Mouse (Mus musculus): ENCODE data around the gene Olfr12. TPM values are rescaled to one million over a fixed set of nuclear protein-coding genes. Genes with fewer than 3 reads are reported as not detected.

The Olfr12 gene
- polyA plus RNA-seq, 1 experiment from 2014 or later: not detected

- ATAC-seq (replicated peaks; ENCODE audit: low FRiP score, low TSS enrichment, low read depth): no peak
- no peaks in the 10 kb centered on the region for H3K36me3 ChIP-seq (ENCODE audit: control insufficient read depth, insufficient read depth, low read length)
- H3K4me1 ChIP-seq (replicated peaks; ENCODE audit: control insufficient read depth, insufficient read depth, low read length): no peaks in the 10 kb centered on the region
- no peak overlapping the region for H3K9ac ChIP-seq (ENCODE audit: low read length)
- WGBS: 18% methylated on average over 1 of the region's 1 CpGs
- no peak overlapping the region for H3K27ac ChIP-seq (ENCODE audit: low read depth)
- DNase-seq (ENCODE audit: low spot score): no peak
- no peak overlapping the region for H3K4me2 ChIP-seq (ENCODE audit: low read length)
- no peaks in the 10 kb centered on the region for H3K27me3 ChIP-seq (replicated peaks; ENCODE audit: control insufficient read depth, insufficient read depth, low read length)
- H3K9me3 ChIP-seq (ENCODE audit: control insufficient read depth, low read length): no peaks in the 10 kb centered on the region
- H3K4me3 ChIP-seq (ENCODE audit: low read depth, low read length): no peak overlapping the region
Observed at GRCm38 (mm10) chr1:92614516-92614915, 3.1 kb upstream of the Olfr12 start.

- no peaks in the 10 kb centered on the region for H3K27me3 ChIP-seq (replicated peaks; ENCODE audit: control insufficient read depth, insufficient read depth, low read length)
- 78% methylated on average over 1 of the region's 1 CpGs for WGBS
- no peaks in the 10 kb centered on the region for H3K4me1 ChIP-seq (replicated peaks; ENCODE audit: control insufficient read depth, insufficient read depth, low read length)
- no peaks in the 10 kb centered on the region for H3K9me3 ChIP-seq (ENCODE audit: control insufficient read depth, low read length)
- H3K4me3 ChIP-seq (ENCODE audit: low read depth, low read length): no peak overlapping the region
- ATAC-seq (replicated peaks; ENCODE audit: low FRiP score, low TSS enrichment, low read depth) (no peak), DNase-seq (ENCODE audit: low spot score) (no peak)
- no peaks in the 10 kb centered on the region for H3K36me3 ChIP-seq (ENCODE audit: control insufficient read depth, insufficient read depth, low read length)
- H3K27ac ChIP-seq (ENCODE audit: low read depth): no peak overlapping the region
- no peak overlapping the region for H3K4me2 ChIP-seq (ENCODE audit: low read length)
- H3K9ac ChIP-seq (ENCODE audit: low read length): no peak overlapping the region
Observed at GRCm38 (mm10) chr1:92616046-92616445, 1.5 kb upstream of the Olfr12 start.

GRCm38 (mm10) chr1:92618360-92618759 is 772 bp downstream of the Olfr12 start:
- Histone ChIP-seq H3K9me3 (ENCODE audit: control insufficient read depth, low read length) (no peaks in the 10 kb centered on the region), H3K36me3 (ENCODE audit: control insufficient read depth, insufficient read depth, low read length) (no peaks in the 10 kb centered on the region), H3K9ac (ENCODE audit: low read length) (no peak overlapping the region), H3K27me3 (replicated peaks; ENCODE audit: control insufficient read depth, insufficient read depth, low read length) (no peaks in the 10 kb centered on the region), H3K27ac (ENCODE audit: low read depth) (no peak overlapping the region), H3K4me3 (ENCODE audit: low read depth, low read length) (no peak overlapping the region), H3K4me2 (ENCODE audit: low read length) (no peak overlapping the region), H3K4me1 (replicated peaks; ENCODE audit: control insufficient read depth, insufficient read depth, low read length) (no peaks in the 10 kb centered on the region)
- DNase-seq (ENCODE audit: low spot score): peak; percentile 9
- no peak for ATAC-seq (replicated peaks; ENCODE audit: low FRiP score, low TSS enrichment, low read depth)
- 62% methylated on average over 4 of the region's 4 CpGs for WGBS

GRCm38 (mm10) chr1:92628227-92628626 is 10.6 kb downstream of the Olfr12 start:
- ATAC-seq (replicated peaks; ENCODE audit: low FRiP score, low TSS enrichment, low read depth) (no peak), DNase-seq (ENCODE audit: low spot score) (no peak)
- H3K36me3 ChIP-seq (ENCODE audit: control insufficient read depth, insufficient read depth, low read length): no peaks in the 10 kb centered on the region
- no peaks in the 10 kb centered on the region for H3K9me3 ChIP-seq (ENCODE audit: control insufficient read depth, low read length)
- no peaks in the 10 kb centered on the region for H3K27me3 ChIP-seq (replicated peaks; ENCODE audit: control insufficient read depth, insufficient read depth, low read length)
- no peak overlapping the region for H3K27ac ChIP-seq (ENCODE audit: low read depth)
- no peak overlapping the region for H3K4me2 ChIP-seq (ENCODE audit: low read length)
- H3K4me1 ChIP-seq (replicated peaks; ENCODE audit: control insufficient read depth, insufficient read depth, low read length): no peaks in the 10 kb centered on the region
- 69% methylated on average over 4 of the region's 4 CpGs for WGBS
- no peak overlapping the region for H3K4me3 ChIP-seq (ENCODE audit: low read depth, low read length)
- H3K9ac ChIP-seq (ENCODE audit: low read length): no peak overlapping the region

- Histone ChIP-seq H3K9me3 (ENCODE audit: control insufficient read depth, low read length) (no peaks in the 10 kb centered on the region), H3K4me3 (ENCODE audit: low read depth, low read length) (no peak overlapping the region), H3K4me1 (replicated peaks; ENCODE audit: control insufficient read depth, insufficient read depth, low read length) (no peaks in the 10 kb centered on the region), H3K27me3 (replicated peaks; ENCODE audit: control insufficient read depth, insufficient read depth, low read length) (no peaks in the 10 kb centered on the region), H3K36me3 (ENCODE audit: control insufficient read depth, insufficient read depth, low read length) (peaks cover 21% of the 10 kb centered on the region), H3K9ac (ENCODE audit: low read length) (no peak overlapping the region), H3K4me2 (ENCODE audit: low read length) (no peak overlapping the region), H3K27ac (ENCODE audit: low read depth) (no peak overlapping the region)
- ATAC-seq (replicated peaks; ENCODE audit: low FRiP score, low TSS enrichment, low read depth) (no peak), DNase-seq (ENCODE audit: low spot score) (no peak)
- 82% methylated on average over 5 of the region's 5 CpGs for WGBS
Observed at GRCm38 (mm10) chr1:92632196-92632595, 14.6 kb downstream of the Olfr12 start.

- Histone ChIP-seq H3K4me1 (replicated peaks; ENCODE audit: control insufficient read depth, insufficient read depth, low read length) (no peaks in the 10 kb centered on the region), H3K27ac (ENCODE audit: low read depth) (no peak overlapping the region), H3K4me2 (ENCODE audit: low read length) (no peak overlapping the region), H3K9ac (ENCODE audit: low read length) (no peak overlapping the region), H3K27me3 (replicated peaks; ENCODE audit: control insufficient read depth, insufficient read depth, low read length) (no peaks in the 10 kb centered on the region), H3K9me3 (ENCODE audit: control insufficient read depth, low read length) (no peaks in the 10 kb centered on the region), H3K36me3 (ENCODE audit: control insufficient read depth, insufficient read depth, low read length) (peaks cover 29% of the 10 kb centered on the region), H3K4me3 (ENCODE audit: low read depth, low read length) (no peak overlapping the region)
- WGBS: 65% methylated on average over 6 of the region's 6 CpGs
- ATAC-seq (replicated peaks; ENCODE audit: low FRiP score, low TSS enrichment, low read depth): no peak
- DNase-seq (ENCODE audit: low spot score): no peak
Observed at GRCm38 (mm10) chr1:92632948-92633347, 15.4 kb downstream of the Olfr12 start.

GRCm38 (mm10) chr1:92633726-92634125 is 16.1 kb downstream of the Olfr12 start:
- Histone ChIP-seq H3K9ac (ENCODE audit: low read length) (no peak overlapping the region), H3K4me2 (ENCODE audit: low read length) (no peak overlapping the region), H3K4me3 (ENCODE audit: low read depth, low read length) (no peak overlapping the region), H3K27me3 (replicated peaks; ENCODE audit: control insufficient read depth, insufficient read depth, low read length) (no peaks in the 10 kb centered on the region), H3K27ac (ENCODE audit: low read depth) (no peak overlapping the region), H3K9me3 (ENCODE audit: control insufficient read depth, low read length) (no peaks in the 10 kb centered on the region), H3K36me3 (ENCODE audit: control insufficient read depth, insufficient read depth, low read length) (peaks cover 36% of the 10 kb centered on the region), H3K4me1 (replicated peaks; ENCODE audit: control insufficient read depth, insufficient read depth, low read length) (no peaks in the 10 kb centered on the region)
- DNase-seq (ENCODE audit: low spot score) (no peak), ATAC-seq (replicated peaks; ENCODE audit: low FRiP score, low TSS enrichment, low read depth) (no peak)
- 82% methylated on average over 8 of the region's 8 CpGs for WGBS

GRCm38 (mm10) chr1:92634569-92634968 is 17.0 kb downstream of the Olfr12 start:
- peaks cover 36% of the 10 kb centered on the region for H3K36me3 ChIP-seq (ENCODE audit: control insufficient read depth, insufficient read depth, low read length)
- H3K27me3 ChIP-seq (replicated peaks; ENCODE audit: control insufficient read depth, insufficient read depth, low read length): no peaks in the 10 kb centered on the region
- DNase-seq (ENCODE audit: low spot score): no peak
- H3K9me3 ChIP-seq (ENCODE audit: control insufficient read depth, low read length): no peaks in the 10 kb centered on the region
- H3K27ac ChIP-seq (ENCODE audit: low read depth): no peak overlapping the region
- no peak overlapping the region for H3K9ac ChIP-seq (ENCODE audit: low read length)
- WGBS: 45% methylated on average over 1 of the region's 1 CpGs
- H3K4me3 ChIP-seq (ENCODE audit: low read depth, low read length): no peak overlapping the region
- ATAC-seq (replicated peaks; ENCODE audit: low FRiP score, low TSS enrichment, low read depth): no peak; the same call in 1 of the 2 replicates
- no peak overlapping the region for H3K4me2 ChIP-seq (ENCODE audit: low read length)
- no peaks in the 10 kb centered on the region for H3K4me1 ChIP-seq (replicated peaks; ENCODE audit: control insufficient read depth, insufficient read depth, low read length)

GRCm38 (mm10) chr1:92634976-92635599 is 17.5 kb downstream of the Olfr12 start:
- H3K27ac ChIP-seq (ENCODE audit: low read depth): no peak overlapping the region
- peaks cover 36% of the 10 kb centered on the region for H3K36me3 ChIP-seq (ENCODE audit: control insufficient read depth, insufficient read depth, low read length)
- H3K9me3 ChIP-seq (ENCODE audit: control insufficient read depth, low read length): no peaks in the 10 kb centered on the region
- H3K27me3 ChIP-seq (replicated peaks; ENCODE audit: control insufficient read depth, insufficient read depth, low read length): no peaks in the 10 kb centered on the region
- H3K4me1 ChIP-seq (replicated peaks; ENCODE audit: control insufficient read depth, insufficient read depth, low read length): no peaks in the 10 kb centered on the region; the same call in 1 of the 2 replicates
- H3K9ac ChIP-seq (ENCODE audit: low read length): no peak overlapping the region
- 77% methylated on average over 4 of the region's 4 CpGs for WGBS
- H3K4me2 ChIP-seq (ENCODE audit: low read length): no peak overlapping the region
- DNase-seq (ENCODE audit: low spot score) (peak; percentile 46), ATAC-seq (replicated peaks; ENCODE audit: low FRiP score, low TSS enrichment, low read depth) (no peak; the same call in 1 of the 2 replicates)
- no peak overlapping the region for H3K4me3 ChIP-seq (ENCODE audit: low read depth, low read length)
